Mouse (Mus musculus): ENCODE results near the gene Syn2. TPM values are rescaled to one million over a fixed set of nuclear protein-coding genes. Genes with fewer than 3 reads are reported as not detected.

Syn2 gene
- polyA plus RNA-seq, 1 experiment from 2014 or later = 55.9 TPM

- Histone ChIP-seq H3K27ac (ENCODE audit: low read depth, low read length) (no peak overlapping the region), H3K4me3 (ENCODE audit: low read length) (no peak overlapping the region), H3K9ac (ENCODE audit: low read depth, low read length) (no peak overlapping the region), H3K27me3 (replicated peaks; ENCODE audit: control insufficient read depth, insufficient read depth, low read length) (no peaks in the 10 kb centered on the region), H3K36me3 (ENCODE audit: control insufficient read depth, insufficient read depth, low read length) (no peaks in the 10 kb centered on the region), H3K4me2 (ENCODE audit: low read length) (no peak overlapping the region), H3K9me3 (ENCODE audit: control insufficient read depth, low read length) (no peaks in the 10 kb centered on the region), H3K4me1 (ENCODE audit: control insufficient read depth, insufficient read depth, low read depth, low read length) (no peaks in the 10 kb centered on the region; the same call in 1 of the 2 replicates)
- 66% methylated on average over 11 of the region's 11 CpGs for WGBS
- ATAC-seq = no peak
Measured at GRCm38 (mm10) chr6:115316811-115317221, 182.1 kb downstream of the Syn2 start.

GRCm38 (mm10) chr6:115318811-115319210 lies 184.1 kb downstream of the Syn2 start:
- no peaks in the 10 kb centered on the region for H3K27me3 ChIP-seq (replicated peaks; ENCODE audit: control insufficient read depth, insufficient read depth, low read length)
- no peaks in the 10 kb centered on the region for H3K36me3 ChIP-seq (ENCODE audit: control insufficient read depth, insufficient read depth, low read length)
- H3K9ac ChIP-seq (ENCODE audit: low read depth, low read length) = no peak overlapping the region
- no peaks in the 10 kb centered on the region for H3K9me3 ChIP-seq (ENCODE audit: control insufficient read depth, low read length)
- WGBS = 93% methylated on average over 6 of the region's 6 CpGs
- no peak overlapping the region for H3K27ac ChIP-seq (ENCODE audit: low read depth, low read length)
- no peak overlapping the region for H3K4me3 ChIP-seq (ENCODE audit: low read length)
- no peak overlapping the region for H3K4me2 ChIP-seq (ENCODE audit: low read length)
- H3K4me1 ChIP-seq (ENCODE audit: control insufficient read depth, insufficient read depth, low read depth, low read length) = no peaks in the 10 kb centered on the region
- ATAC-seq = no peak

GRCm38 (mm10) chr6:115319686-115320085 lies 185.0 kb downstream of the Syn2 start:
- H3K9me3 ChIP-seq (ENCODE audit: control insufficient read depth, low read length) = no peaks in the 10 kb centered on the region
- H3K4me3 ChIP-seq (ENCODE audit: low read length) = no peak overlapping the region
- 93% methylated on average over 4 of the region's 4 CpGs for WGBS
- H3K4me1 ChIP-seq (ENCODE audit: control insufficient read depth, insufficient read depth, low read depth, low read length) = no peaks in the 10 kb centered on the region
- no peak overlapping the region for H3K27ac ChIP-seq (ENCODE audit: low read depth, low read length)
- ATAC-seq = no peak
- no peak overlapping the region for H3K9ac ChIP-seq (ENCODE audit: low read depth, low read length)
- H3K36me3 ChIP-seq (ENCODE audit: control insufficient read depth, insufficient read depth, low read length) = no peaks in the 10 kb centered on the region
- H3K4me2 ChIP-seq (ENCODE audit: low read length) = no peak overlapping the region
- H3K27me3 ChIP-seq (replicated peaks; ENCODE audit: control insufficient read depth, insufficient read depth, low read length) = no peaks in the 10 kb centered on the region

GRCm38 (mm10) chr6:115320927-115321714 lies 186.4 kb downstream of the Syn2 start:
- no peak overlapping the region for H3K4me2 ChIP-seq (ENCODE audit: low read length)
- no peak overlapping the region for H3K9ac ChIP-seq (ENCODE audit: low read depth, low read length)
- no peaks in the 10 kb centered on the region for H3K36me3 ChIP-seq (ENCODE audit: control insufficient read depth, insufficient read depth, low read length)
- 82% methylated on average over 8 of the region's 8 CpGs for WGBS
- no peaks in the 10 kb centered on the region for H3K9me3 ChIP-seq (ENCODE audit: control insufficient read depth, low read length)
- H3K27ac ChIP-seq (ENCODE audit: low read depth, low read length) = no peak overlapping the region
- H3K27me3 ChIP-seq (replicated peaks; ENCODE audit: control insufficient read depth, insufficient read depth, low read length) = no peaks in the 10 kb centered on the region
- no peak overlapping the region for H3K4me3 ChIP-seq (ENCODE audit: low read length)
- H3K4me1 ChIP-seq (ENCODE audit: control insufficient read depth, insufficient read depth, low read depth, low read length) = no peaks in the 10 kb centered on the region
- ATAC-seq = no peak

- H3K27ac ChIP-seq (ENCODE audit: low read depth, low read length) = no peak overlapping the region
- no peak overlapping the region for H3K9ac ChIP-seq (ENCODE audit: low read depth, low read length)
- H3K9me3 ChIP-seq (ENCODE audit: control insufficient read depth, low read length) = no peaks in the 10 kb centered on the region
- no peaks in the 10 kb centered on the region for H3K27me3 ChIP-seq (replicated peaks; ENCODE audit: control insufficient read depth, insufficient read depth, low read length)
- WGBS = 62% methylated on average over 6 of the region's 6 CpGs
- H3K4me2 ChIP-seq (ENCODE audit: low read length) = no peak overlapping the region
- no peak for ATAC-seq
- no peaks in the 10 kb centered on the region for H3K4me1 ChIP-seq (ENCODE audit: control insufficient read depth, insufficient read depth, low read depth, low read length)
- no peak overlapping the region for H3K4me3 ChIP-seq (ENCODE audit: low read length)
- no peaks in the 10 kb centered on the region for H3K36me3 ChIP-seq (ENCODE audit: control insufficient read depth, insufficient read depth, low read length)
Measured at GRCm38 (mm10) chr6:115321883-115322351, 187.2 kb downstream of the Syn2 start.

GRCm38 (mm10) chr6:115322956-115323355 lies 188.3 kb downstream of the Syn2 start:
- 93% methylated on average over 5 of the region's 5 CpGs for WGBS
- H3K4me3 ChIP-seq (ENCODE audit: low read length) = no peak overlapping the region

GRCm38 (mm10) chr6:115330964-115331363 lies 196.3 kb downstream of the Syn2 start:
- H3K36me3 ChIP-seq (ENCODE audit: control insufficient read depth, insufficient read depth, low read length) = no peaks in the 10 kb centered on the region
- H3K9ac ChIP-seq (ENCODE audit: low read depth, low read length) = no peak overlapping the region
- H3K9me3 ChIP-seq (ENCODE audit: control insufficient read depth, low read length) = peaks cover 2% of the 10 kb centered on the region; the same call in 1 of the 2 replicates
- H3K27ac ChIP-seq (ENCODE audit: low read depth, low read length) = no peak overlapping the region
- ATAC-seq = no peak
- no peak overlapping the region for H3K4me2 ChIP-seq (ENCODE audit: low read length)
- no peak overlapping the region for H3K4me3 ChIP-seq (ENCODE audit: low read length)
- H3K4me1 ChIP-seq (ENCODE audit: control insufficient read depth, insufficient read depth, low read depth, low read length) = no peaks in the 10 kb centered on the region
- H3K27me3 ChIP-seq (replicated peaks; ENCODE audit: control insufficient read depth, insufficient read depth, low read length) = no peaks in the 10 kb centered on the region

More at GRCm38 (mm10) chr6:115322956-115323355, 188.3 kb downstream of the Syn2 start:
- peaks cover 2% of the 10 kb centered on the region; the same call in 1 of the 2 replicates for H3K9me3 ChIP-seq (ENCODE audit: control insufficient read depth, low read length)
- H3K27ac ChIP-seq (ENCODE audit: low read depth, low read length) = no peak overlapping the region
- H3K36me3 ChIP-seq (ENCODE audit: control insufficient read depth, insufficient read depth, low read length) = no peaks in the 10 kb centered on the region
- no peaks in the 10 kb centered on the region for H3K4me1 ChIP-seq (ENCODE audit: control insufficient read depth, insufficient read depth, low read depth, low read length)
- ATAC-seq = no peak
- H3K27me3 ChIP-seq (replicated peaks; ENCODE audit: control insufficient read depth, insufficient read depth, low read length) = no peaks in the 10 kb centered on the region
- no peak overlapping the region for H3K9ac ChIP-seq (ENCODE audit: low read depth, low read length)
- no peak overlapping the region for H3K4me2 ChIP-seq (ENCODE audit: low read length)

Small RNAs within 50 kb of the gene (microRNA-seq; reads per million reads assigned to microRNA genes)
- not detected for gene Gm24767

Other genes with a start within 250 kb of the Syn2 start
- 60.2 and 62.0 TPM in 2 replicates for gene Vgll4, start 164.9 kb upstream of the Syn2 start, polyA plus RNA-seq (2015; fragmentation: Nextera tagmentation; extraction: Ambion mirVana)
- gene Tamm41, start 97.0 kb upstream of the Syn2 start, polyA plus RNA-seq (2015; fragmentation: Nextera tagmentation; extraction: Ambion mirVana) = 46.7 and 48.6 TPM in 2 replicates
- gene Gm17482, start 92.4 kb downstream of the Syn2 start, polyA plus RNA-seq (2015; fragmentation: Nextera tagmentation; extraction: Ambion mirVana) = not detected in 2 replicates
- 30.5 and 34.2 TPM in 2 replicates for gene Timp4, start 117.3 kb downstream of the Syn2 start, polyA plus RNA-seq (2015; fragmentation: Nextera tagmentation; extraction: Ambion mirVana)
- gene Pparg, start 226.0 kb downstream of the Syn2 start, polyA plus RNA-seq (2015; fragmentation: Nextera tagmentation; extraction: Ambion mirVana) = 0.41 and 0.55 TPM in 2 replicates